Mouse (Mus musculus) ZHBTc4 (cell line): ENCODE data around the gene Gm10428.
"Not testable (repeated sequence)": the region's sequence is repeated elsewhere in the genome, so short reads cannot be mapped to it uniquely, and the experiment has no call there.

Experiments used
- DNase-seq: peaks from one replicate; pipeline ENCODE4 v3.0.0-alpha.2; 2011; ENCODE audit warnings: low read depth, low spot score

The Gm10428 gene

GRCm38 (mm10) chr11:62752780-62753179 is at the start of gene Gm10428:
Gm10428 (plus strand) TSS chr11:62753100.
- DNase-seq = no peak

GRCm38 (mm10) chr11:62706141-62706540 is 46.8 kb upstream of the Gm10428 start:
- no peak for DNase-seq

GRCm38 (mm10) chr11:62708252-62708651 is 44.6 kb upstream of the Gm10428 start:
- DNase-seq = no peak

GRCm38 (mm10) chr11:62710657-62711056 is 42.2 kb upstream of the Gm10428 start:
- DNase-seq = no peak

GRCm38 (mm10) chr11:62728276-62728675 is 24.6 kb upstream of the Gm10428 start:
- DNase-seq = no peak

GRCm38 (mm10) chr11:62731311-62732021 is 21.4 kb upstream of the Gm10428 start, which contains the start of gene Zfp287:
Zfp287 (minus strand) TSS chr11:62731905.
- DNase-seq = peak; percentile 88

GRCm38 (mm10) chr11:62732022-62732387 is 20.9 kb upstream of the Gm10428 start:
- DNase-seq = no peak

GRCm38 (mm10) chr11:62732665-62733064 is 20.2 kb upstream of the Gm10428 start:
- DNase-seq = no peak

GRCm38 (mm10) chr11:62741186-62741585 is 11.7 kb upstream of the Gm10428 start:
- DNase-seq = no peak

- DNase-seq = no peak
Measured at GRCm38 (mm10) chr11:62742261-62742957, 10.5 kb upstream of the Gm10428 start.

- peak; percentile 77 for DNase-seq
Measured at GRCm38 (mm10) chr11:62744103-62744502, 8.8 kb upstream of the Gm10428 start.

- peak; percentile 80 for DNase-seq
Measured at GRCm38 (mm10) chr11:62746001-62746533, 6.8 kb upstream of the Gm10428 start.

- DNase-seq = no peak
Measured at GRCm38 (mm10) chr11:62747227-62747626, 5.7 kb upstream of the Gm10428 start.

- no peak for DNase-seq
Measured at GRCm38 (mm10) chr11:62748062-62748461, 4.8 kb upstream of the Gm10428 start.

- DNase-seq = not testable (repeated sequence)
Measured at GRCm38 (mm10) chr11:62749445-62749844, 3.5 kb upstream of the Gm10428 start.

GRCm38 (mm10) chr11:62752191-62752590 is 709 bp upstream of the Gm10428 start:
- DNase-seq = no peak

GRCm38 (mm10) chr11:62756456-62757142 is 3.7 kb downstream of the Gm10428 start:
- DNase-seq = peak; percentile 99

GRCm38 (mm10) chr11:62757143-62757507 is 4.2 kb downstream of the Gm10428 start:
- no peak for DNase-seq

- peak; percentile 78 for DNase-seq
Measured at GRCm38 (mm10) chr11:62757906-62758305, 5.0 kb downstream of the Gm10428 start.

GRCm38 (mm10) chr11:62758491-62758890 is 5.6 kb downstream of the Gm10428 start:
- no peak for DNase-seq

GRCm38 (mm10) chr11:62760755-62761457 is 8.0 kb downstream of the Gm10428 start:
- DNase-seq = no peak

GRCm38 (mm10) chr11:62776510-62776909 is 23.6 kb downstream of the Gm10428 start:
- no peak for DNase-seq
